Mouse (Mus musculus): ENCODE results near the gene Olfr317.

DNA sequence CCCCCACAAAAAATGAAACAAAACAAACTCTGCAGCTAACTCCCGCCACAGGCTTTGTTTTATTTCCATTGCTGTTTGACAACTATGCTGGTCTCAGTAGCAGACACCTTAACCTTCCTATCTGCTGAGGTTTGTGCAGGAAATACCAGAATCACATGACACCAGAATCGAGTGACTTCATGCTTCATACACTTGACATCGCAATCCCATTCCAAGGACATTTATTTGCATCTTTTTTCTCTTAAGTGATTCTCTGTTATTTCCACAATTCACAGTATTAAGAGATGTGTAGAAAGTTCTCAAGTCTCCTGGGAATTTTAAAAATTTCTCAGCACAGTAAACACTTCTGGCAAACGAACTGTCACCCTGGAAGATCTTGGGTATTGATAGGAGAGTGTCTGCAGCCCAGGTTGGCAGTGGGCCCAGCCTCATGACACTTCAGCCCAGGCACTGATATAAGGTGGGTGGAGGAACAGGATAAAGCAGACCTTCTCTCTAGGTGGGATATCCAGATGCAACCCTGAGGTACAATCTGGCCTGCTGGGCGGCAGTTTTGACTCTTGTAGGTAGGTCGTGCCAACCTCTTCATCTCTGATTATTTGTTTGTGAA, 43.6 kb upstream of the Olfr317 start, which contains the start of gene Olfr314:
- TF ChIP-seq CTCF (IDR thresholded peaks at IDR 0.05; ENCODE audit: insufficient read depth, low read depth, low read length) (no peak), POLR2A (IDR thresholded peaks at IDR 0.05; ENCODE audit: insufficient read depth, low read depth, low read length) (no peak)
